Mouse (Mus musculus) brain, adult 2 months (tissue): Measurements from ENCODE around the gene Tnrc6b.

Experiments
- DNase-seq: peaks from one replicate; pipeline ENCODE4 v3.0.0; 2011; ENCODE audit warnings: low read depth, low spot score

Tnrc6b gene

GRCm38 (mm10) chr15:80710608-80711363 is at the start of gene Tnrc6b:
TSS of gene Tnrc6b (plus strand) at chr15:80711313.
- DNase-seq: peak; percentile 100

- peak; percentile 73 for DNase-seq
Observed at GRCm38 (mm10) chr15:80664444-80664843, 46.7 kb upstream of the Tnrc6b start.

GRCm38 (mm10) chr15:80671295-80672252 is 39.5 kb upstream of the Tnrc6b start, which contains the start of gene Fam83f:
TSS of gene Fam83f (plus strand) at chr15:80671847.
- no peak for DNase-seq

DNA sequence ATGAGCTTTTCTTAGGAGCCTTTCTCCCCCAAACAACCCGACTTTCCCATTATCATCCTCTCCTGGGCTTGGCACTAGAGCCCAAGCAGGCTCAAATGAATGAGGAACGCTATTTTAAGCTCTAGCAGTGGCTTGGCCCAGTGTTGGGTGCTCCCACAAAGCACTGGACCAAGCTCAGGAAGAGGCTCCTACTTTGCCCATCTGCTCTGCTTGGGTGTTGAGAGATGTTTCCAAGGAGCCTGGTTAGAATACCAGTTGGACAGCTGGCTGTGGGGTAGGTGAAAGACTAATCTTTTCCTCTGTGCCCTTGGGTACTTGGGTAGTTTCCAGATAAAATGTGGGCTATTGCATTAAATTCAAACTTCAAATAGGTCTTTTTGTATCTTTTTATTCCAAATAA is 38.3 kb upstream of the Tnrc6b start:
- DNase-seq: peak; percentile 78

DNA sequence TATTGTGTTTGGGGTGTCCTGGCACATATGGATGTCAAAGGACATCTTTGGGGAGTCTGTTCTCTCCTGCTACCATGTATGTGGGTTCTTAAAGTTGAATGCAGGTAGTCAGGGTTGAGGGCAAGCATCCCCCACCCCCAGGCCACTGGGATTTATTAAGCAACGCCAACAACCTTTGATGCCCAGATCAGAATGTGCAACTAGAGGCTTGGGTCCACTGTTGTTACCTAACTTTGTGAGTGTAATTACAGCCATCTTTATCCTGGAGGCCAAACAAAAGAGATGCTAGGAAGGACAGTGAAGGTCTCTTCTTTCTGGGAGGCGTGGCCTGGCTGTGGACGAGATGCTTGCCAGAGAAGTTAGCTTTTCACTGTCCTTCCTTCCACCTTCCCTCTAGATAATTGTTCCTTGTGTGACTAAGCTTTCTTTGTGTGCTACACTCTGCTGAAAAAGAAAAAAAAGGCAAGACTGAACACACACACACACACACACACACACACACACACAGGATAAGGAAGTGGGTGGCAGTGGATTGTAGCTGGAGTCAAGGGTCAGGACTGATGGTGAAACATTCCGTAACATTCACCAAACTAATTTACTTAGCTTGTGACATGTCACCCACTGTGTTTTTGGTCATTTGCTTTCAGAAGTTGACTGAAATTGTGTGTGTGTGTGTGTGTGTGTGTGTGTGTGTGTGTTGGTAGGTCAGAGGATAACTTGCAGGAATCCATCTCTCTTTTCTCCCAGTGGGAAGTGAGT is 37.6 kb upstream of the Tnrc6b start:
- DNase-seq: no peak

- no peak for DNase-seq
Observed at GRCm38 (mm10) chr15:80674700-80675099, 36.4 kb upstream of the Tnrc6b start.

GRCm38 (mm10) chr15:80679515-80680215 is 31.4 kb upstream of the Tnrc6b start:
- peak; percentile 81 for DNase-seq

DNA sequence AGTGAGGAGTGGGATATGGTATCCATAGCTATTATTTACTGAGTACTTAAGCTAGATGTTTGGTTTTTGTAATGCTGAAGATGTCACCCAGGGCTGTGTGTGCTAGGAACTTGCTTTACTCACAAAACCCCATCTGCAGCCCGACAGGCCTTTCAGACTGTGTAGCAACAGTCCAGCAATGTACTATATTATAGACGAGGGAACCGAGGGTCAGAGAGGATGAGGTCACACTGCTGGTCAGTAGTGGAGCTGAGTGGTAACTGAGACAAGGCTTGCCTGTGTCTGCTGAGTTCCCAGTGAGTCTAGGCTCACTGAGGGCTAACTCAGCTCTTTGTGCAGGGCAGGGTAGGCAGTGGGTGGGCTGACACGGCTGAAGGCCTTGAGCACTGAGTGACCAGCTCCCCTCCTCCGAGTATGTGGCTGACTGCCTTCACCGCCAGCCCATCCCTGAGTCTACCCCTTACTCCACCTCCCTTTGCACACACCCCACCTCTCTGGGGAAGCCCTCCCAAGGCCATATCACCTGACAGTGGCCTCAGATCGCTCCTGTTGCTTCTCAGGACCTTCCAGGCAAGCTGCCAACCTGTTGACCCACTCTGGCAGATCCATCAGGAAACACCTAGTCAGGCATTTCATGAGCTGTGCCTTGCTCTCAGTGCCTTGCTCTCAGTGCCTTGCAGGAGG is 30.6 kb upstream of the Tnrc6b start:
- no peak for DNase-seq

DNA sequence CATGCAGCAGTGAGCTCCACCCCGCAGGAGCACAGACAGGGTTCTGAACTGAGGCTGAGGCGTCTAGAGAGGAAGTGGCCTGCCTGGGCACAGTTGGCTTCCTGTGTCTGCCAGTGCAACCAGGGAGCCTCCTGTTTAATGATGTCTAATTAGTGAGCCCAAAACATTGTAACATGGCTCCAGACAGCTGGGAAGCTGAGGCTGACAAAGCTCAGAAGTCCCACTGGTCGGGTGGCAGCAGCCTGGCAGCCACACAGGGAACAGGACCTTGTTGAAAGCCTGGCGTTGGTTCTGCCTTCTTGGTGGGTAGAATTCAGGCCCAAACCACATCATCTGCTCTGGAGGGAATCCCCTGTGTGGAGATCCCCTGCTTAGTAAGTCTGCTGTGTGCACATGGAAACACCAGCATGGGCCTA is 29.6 kb upstream of the Tnrc6b start:
- no peak for DNase-seq

DNA sequence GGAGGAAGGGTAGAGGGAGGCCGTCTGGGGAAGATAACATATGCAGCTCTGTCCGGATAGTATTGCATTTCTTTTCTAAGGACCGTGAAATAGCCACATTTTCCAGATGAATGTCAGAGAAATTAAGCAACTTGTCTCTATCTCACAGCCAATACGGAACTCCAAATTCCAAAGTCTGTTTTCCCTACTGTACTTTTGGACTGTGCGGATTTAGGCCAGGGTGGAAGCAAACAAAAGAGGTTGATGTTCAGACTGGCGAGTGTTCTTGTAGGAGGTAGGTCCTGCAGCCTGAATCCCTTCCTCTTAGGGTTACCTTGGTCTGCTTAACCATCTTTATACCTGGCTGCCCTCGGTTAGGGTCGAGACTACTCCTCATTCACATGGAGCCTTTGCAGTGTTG is 28.8 kb upstream of the Tnrc6b start:
- DNase-seq: no peak

DNA sequence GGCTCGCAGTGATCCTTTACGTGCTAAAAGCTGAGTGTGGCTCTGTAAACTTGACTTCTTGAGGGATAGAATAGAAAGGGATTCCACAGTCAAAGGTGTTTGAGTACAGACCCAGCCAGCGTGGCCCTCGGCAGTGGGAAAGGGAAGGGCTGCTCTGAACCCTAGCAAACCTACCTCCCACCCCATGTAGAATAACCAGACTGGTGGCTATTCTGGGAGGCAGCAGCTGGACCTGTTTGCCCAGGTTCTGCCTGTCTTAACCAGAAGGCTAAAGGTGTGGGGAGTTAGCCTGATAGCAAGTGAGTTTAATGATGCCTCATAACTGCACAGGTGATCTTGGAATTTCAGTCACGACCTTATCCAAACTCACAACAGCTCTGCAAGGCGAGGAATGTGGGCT is 28.0 kb upstream of the Tnrc6b start:
- no peak for DNase-seq

DNA sequence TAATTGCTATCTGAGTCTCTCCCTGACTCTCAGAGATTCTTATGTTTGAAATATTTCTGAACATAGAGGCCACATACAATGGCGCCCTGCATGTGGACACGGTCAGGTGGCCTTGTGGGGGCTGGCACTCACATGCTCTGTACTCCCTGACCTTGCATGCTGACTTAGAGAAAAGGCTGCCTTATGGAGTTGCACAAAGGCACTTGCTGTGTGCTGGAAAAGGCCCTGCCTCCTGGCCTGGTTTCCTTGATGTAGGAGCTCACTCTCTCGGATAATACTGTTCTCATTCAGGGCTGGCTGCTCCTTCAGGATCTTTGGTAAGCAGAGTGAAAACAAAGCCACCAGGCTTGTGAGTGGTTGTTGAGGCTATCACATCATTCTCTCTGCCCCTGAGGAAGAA is 27.1 kb upstream of the Tnrc6b start:
- peak; percentile 69 for DNase-seq

DNA sequence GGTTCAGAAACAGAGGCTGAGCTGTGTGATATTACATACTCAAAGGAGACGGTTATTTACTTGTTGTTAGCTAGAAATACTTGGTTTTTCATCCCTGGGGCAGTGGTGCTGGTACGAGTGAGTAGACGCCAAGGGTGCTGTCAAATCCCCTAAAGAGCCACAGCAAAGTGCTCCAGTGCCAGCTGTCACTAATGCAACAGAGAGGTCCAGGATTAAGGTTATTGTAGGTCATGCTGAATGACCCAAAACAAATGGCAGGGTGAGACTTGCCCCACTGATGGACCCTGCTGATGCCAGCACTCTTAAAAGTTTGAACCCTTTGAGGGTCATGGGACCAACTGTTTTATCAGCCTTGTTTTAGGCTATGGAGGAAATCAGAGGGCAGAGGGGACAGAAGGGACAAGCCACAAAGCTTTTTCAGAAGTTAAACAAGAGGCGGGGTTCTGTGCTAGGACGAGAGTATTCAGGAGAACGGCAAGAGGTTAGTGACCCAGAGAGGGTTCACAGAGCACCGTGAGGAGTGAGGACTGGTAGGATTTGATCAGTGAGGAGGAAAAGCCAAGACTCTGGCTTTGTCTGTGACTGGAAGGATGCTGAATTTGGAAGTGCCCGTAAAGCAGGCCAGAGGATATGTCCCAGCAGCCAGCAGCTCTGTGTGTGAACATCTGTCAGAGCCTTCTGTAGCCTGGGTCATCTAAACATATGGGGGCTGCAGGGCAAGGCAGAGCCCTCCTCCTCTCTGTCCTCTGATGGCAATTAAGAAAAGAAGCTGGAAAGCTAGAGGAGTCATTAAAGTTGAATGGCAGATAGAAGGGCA is 26.1 kb upstream of the Tnrc6b start:
- no peak for DNase-seq

DNA sequence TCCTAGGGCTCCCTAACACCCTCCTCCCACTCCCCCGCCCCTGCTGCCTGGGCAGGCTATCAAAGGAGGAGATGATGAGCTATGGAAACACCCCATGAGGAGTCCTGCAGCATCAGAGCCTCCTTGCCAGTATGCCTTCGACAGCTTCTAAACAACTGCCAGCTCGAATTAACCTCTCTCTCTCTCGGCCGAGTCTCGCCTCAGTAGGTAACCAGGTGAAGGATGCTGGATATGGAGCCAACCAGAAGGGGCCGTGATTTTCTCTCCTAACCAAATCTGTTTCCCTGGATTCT is 25.6 kb upstream of the Tnrc6b start:
- DNase-seq: peak; percentile 52

DNA sequence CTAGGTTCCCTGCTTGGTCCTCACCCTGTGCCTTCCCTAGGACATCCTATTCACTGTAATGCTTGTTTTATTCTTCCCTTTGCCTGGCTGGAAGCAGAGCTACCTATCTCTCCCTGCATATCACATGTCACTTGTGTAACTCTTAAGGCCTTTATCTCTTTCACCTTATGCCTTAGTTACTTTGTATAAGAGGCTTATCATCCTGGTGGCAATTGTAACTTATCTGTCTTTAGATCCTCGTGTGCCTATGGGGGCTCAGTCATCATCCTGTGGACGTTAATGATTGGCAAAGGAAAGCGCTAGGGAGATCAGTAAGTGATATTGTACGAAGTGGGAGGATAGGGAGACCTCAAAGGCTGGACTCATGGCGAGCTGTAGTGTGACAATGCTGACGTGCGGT is 22.6 kb upstream of the Tnrc6b start:
- DNase-seq: no peak

DNA sequence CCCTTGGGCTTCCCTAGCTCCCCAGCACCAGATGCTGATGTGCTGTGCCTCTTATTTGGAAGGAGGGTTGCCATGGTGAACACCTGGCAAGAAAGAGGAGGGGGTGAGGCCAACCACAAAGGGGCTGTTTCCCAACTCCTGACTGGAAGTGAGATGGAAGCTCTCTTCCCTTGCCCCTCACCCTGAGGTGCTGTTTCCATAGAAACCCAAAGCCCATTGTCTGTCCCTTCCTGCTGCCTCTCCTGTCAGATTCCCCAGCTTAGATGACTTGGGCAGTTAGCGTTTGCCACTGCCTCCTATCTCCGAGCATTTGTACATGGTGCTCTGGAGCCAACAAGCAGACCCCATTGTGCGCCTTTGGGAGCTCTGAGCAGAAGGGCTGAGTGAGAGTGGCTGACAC is 17.6 kb upstream of the Tnrc6b start:
- no peak for DNase-seq

GRCm38 (mm10) chr15:80694125-80694910 is 16.8 kb upstream of the Tnrc6b start:
- DNase-seq: peak; percentile 90

DNA sequence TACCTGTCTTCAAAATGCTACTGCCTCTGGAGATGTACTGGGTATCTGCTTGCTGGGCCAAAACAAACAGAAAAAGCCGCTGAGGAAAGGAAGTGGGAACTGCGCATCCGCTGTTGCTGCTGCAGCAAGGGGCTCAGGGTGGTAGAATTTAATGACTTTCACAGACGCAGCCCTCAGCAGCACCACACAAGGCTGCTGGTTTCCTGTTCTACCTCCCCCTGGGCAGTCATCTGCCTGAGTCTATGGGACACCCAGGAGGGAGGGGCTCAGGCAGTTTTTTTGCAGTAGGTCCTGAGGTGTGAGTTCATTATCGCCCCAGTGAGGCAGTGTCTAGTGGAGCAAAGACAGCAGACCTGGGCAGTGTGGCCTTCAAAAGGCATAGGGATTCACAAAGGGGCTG is 13.5 kb upstream of the Tnrc6b start:
- no peak for DNase-seq
